Mouse (Mus musculus): Measurements from ENCODE around the gene Yod1. TPM values are rescaled to one million over a fixed set of nuclear protein-coding genes. Genes with fewer than 3 reads are reported as not detected.

Gene Yod1
- 1 to 10 TPM; 6.3 to 6.6 TPM for total RNA-seq (2021)
- long read RNA-seq, experiment 1, full-length matches to known transcripts, result 1 of 1 reads
- long read RNA-seq, experiment 1, partial matches to known transcripts, result 0 of 1 reads
- long read RNA-seq, experiment 1, other reads (novel, unspliced or antisense), result 0 of 1 reads
- long read RNA-seq, experiment 2, full-length matches to known transcripts, result 2 of 2 reads
- long read RNA-seq, experiment 2, partial matches to known transcripts, result 0 of 2 reads
- long read RNA-seq, experiment 2, other reads (novel, unspliced or antisense), result 0 of 2 reads

GRCm38 (mm10) chr1:130717291-130717871 is at the start of gene Yod1:
Gene Yod1 (plus strand): TSS chr1:130717327.
- intact Hi-C loops (cut with DNase I), result loop anchor here (2.0 kb wide), 1 partner anchor 67 kb away; no protein-coding TSS in a partner anchor
- DNase-seq, result peak; percentile 94 to 95

DNA sequence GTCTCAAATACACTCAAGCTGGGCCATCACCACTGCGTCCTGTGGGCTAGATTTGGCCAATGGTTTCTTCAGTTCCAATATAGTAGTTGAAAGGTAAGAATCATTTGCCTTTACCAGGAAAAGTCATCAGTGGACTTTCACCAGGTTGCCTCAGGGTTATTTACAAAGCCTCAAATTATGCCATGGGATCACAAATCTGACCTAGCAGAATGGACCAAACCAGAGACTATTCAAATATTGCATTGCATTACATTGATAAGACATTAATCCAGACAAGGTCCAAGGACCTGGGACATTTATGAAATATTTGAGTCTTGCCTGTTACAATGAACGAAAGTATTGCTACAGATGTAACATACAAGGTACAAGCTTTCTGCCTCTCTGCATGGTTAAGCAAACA is 38.6 kb upstream of the Yod1 start:
- DNase-seq, result no peak
- intact Hi-C loops (cut with DNase I), result no loop called here

GRCm38 (mm10) chr1:130681075-130681474 is 36.1 kb upstream of the Yod1 start:
- DNase-seq, result no peak
- intact Hi-C loops (cut with DNase I), result no loop called here

- intact Hi-C loops (cut with DNase I), result no loop called here
- no peak for DNase-seq
These were observed 35.3 kb upstream of the Yod1 start for GRCm38 (mm10) chr1:130681656-130682413.

- no peak for DNase-seq
- intact Hi-C loops (cut with DNase I), result no loop called here
These were observed 33.2 kb upstream of the Yod1 start for GRCm38 (mm10) chr1:130683905-130684304.

DNA sequence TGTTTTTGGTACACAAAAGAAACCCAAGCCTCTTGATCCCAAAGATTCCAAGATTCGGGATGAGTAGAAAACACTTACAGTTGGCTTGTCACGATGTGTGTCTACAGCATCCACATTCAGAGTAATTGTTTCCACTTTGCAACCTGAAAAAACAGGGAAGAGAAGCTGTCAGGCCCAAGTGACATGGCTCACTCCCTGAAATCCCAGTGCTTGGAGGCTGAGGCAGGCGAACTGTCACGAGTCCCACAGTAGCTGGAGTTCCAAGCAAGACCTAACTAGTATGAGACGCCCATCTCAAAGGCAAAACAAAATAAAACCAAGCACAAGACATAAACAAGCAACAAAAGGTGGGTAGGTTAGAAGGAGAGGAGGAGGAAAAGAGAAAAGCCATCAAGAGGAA is 18.5 kb upstream of the Yod1 start:
- no peak for DNase-seq
- intact Hi-C loops (cut with DNase I), result no loop called here

DNA sequence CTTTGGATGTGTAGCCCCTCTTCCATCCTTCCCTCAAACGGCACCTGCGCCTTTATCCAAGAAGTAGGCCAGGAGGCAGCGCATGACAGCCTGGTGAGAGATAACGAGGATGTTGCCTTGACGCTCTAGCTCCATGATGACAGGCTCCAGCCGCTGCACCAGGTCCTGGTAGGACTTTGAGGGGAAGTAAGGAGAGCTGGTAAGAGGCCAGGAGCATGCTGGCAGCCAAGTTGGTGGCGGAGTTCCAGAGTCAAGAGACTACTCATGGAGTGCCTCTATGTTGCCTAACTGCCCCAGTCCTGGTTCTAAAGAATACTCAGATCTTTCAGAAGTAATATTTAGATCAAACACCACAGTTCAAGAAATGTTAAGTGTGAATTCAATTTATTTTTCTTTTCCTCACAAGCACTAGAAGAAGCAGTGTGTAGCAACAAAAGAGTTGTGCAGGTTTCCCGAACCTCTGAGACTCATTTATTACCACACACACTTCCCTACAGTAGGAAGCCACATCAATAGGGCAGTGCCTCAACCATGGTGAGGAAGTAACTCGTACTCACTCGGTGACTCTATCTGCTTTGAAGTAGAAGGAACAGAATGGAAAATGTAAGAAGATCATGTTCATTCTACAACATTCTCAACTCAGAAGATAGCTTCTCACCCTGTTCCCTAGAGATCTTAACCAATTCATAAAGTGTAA is 17.0 kb upstream of the Yod1 start:
- DNase-seq, result peak; percentile 71 to 85
- intact Hi-C loops (cut with DNase I), result no loop called here

- intact Hi-C loops (cut with DNase I), result no loop called here
- no peak for DNase-seq
These were observed 15.2 kb upstream of the Yod1 start for GRCm38 (mm10) chr1:130701976-130702375.

DNA sequence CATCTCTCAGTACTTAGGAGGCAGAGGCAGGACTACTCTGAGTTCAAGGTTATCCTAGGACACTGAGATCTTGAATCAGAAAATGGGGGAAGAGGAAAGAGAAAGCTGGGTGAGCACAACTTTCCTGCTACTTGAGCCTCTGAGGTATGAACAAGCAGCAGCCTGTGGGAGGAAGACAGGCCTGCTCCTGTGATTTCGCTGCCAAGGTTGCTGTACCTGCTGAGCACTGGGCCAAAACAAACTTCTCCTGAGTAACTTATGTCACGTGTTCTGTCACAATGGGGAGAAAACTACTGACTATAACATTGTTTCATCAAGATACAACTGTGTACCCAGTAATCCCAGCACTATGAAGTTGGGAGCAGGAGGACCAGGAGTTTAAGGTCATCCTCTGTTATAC is 13.5 kb upstream of the Yod1 start:
- no peak for DNase-seq
- intact Hi-C loops (cut with DNase I), result no loop called here

- no peak for DNase-seq
- intact Hi-C loops (cut with DNase I), result no loop called here
These were observed 6.6 kb upstream of the Yod1 start for GRCm38 (mm10) chr1:130710283-130711080.

DNA sequence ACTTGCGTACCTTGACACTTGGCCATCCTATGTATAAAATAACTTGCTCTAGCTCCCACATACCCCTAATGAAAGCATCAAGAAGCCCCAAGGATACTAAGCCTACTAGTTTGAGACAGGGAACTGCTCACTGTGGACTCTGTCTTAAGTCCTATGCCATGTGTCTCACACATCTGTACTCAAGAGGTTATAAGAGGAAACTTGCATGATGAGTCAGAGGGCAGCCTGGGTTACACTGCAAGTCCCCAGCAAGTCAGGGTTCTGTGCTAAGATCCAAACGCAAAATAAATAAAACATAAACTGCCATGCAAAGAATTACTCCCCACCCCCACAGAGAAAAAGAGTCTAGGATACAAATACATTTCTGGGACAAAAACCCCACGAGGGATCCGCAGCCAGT is 3.1 kb upstream of the Yod1 start:
- intact Hi-C loops (cut with DNase I), result no loop called here
- DNase-seq, result no peak

- peak; percentile 91 to 93 for DNase-seq
- intact Hi-C loops (cut with DNase I), result loop anchor here (2.0 kb wide), 1 partner anchor 69 kb away; no protein-coding TSS in a partner anchor
These were observed 1.4 kb upstream of the Yod1 start, which contains the start of gene Gm29427 for GRCm38 (mm10) chr1:130715561-130716217. Gene Gm29427 (minus strand): TSS chr1:130715799.

- DNase-seq, result no peak
- intact Hi-C loops (cut with DNase I), result loop anchor here (2.0 kb wide), 1 partner anchor 69 kb away; no protein-coding TSS in a partner anchor
These were observed 962 bp upstream of the Yod1 start for GRCm38 (mm10) chr1:130716218-130716512.

DNA sequence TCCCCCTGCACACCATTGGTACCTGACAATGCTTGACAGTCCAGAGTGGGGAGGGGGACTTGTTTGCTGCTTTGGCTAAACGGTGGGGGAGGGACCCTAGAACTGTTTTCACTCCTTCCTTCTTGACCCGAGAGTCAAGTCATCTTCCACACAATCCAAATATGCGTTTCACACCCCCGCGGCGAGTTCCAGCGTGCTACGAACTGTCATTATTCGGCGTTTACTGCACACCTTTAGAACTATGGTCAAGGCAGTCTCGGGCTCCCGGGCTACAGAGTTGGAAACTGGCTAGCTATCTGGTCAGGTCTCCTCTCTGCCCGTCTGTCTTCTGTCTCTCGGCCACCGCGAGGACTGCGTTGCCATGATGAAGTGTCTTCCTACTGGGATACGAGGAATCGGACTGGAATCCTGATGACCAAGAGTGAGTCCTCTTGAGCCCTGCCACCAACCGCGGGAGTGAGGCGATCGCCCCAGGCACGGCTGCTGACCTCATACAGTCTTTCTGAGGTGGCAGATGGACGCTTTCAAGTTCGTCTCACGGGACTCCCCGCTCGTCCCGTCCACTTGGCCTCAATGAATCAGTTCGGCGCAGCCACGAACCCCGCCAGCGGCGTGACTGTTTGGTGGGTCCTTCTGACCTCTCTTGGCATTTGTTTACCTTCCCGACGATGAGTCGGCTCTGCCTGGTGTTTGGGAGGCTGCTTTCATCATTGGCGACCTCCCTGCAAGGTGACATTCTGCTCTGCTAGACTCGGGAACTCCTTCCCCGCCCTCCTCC is 425 bp upstream of the Yod1 start:
- DNase-seq, result peak; percentile 52 to 57
- intact Hi-C loops (cut with DNase I), result loop anchor here (2.0 kb wide), 1 partner anchor 68 kb away; no protein-coding TSS in a partner anchor

DNA sequence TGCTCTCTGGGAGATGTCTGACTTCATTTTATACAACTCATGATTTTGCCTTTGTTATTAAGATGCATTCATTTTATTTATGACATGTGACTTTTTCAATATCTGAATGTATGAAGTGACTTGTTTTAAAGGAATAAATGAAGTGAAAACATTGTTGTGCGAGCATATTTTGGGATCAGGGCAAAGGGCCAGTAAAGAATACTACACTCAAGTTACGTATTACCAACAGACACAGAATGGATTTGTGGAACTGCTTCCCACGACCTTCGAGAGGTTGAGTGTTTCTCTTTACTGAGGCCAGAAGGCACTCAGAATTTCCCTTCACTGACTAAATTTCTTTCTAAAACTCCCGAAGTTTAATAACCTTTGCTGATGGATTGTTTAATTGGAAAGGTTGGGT is 7.1 kb downstream of the Yod1 start:
- no peak for DNase-seq

GRCm38 (mm10) chr1:130726396-130726795 is 9.3 kb downstream of the Yod1 start:
- no peak for DNase-seq
- intact Hi-C loops (cut with DNase I), result no loop called here

More for the DNA sequence above, 7.1 kb downstream of the Yod1 start:
- intact Hi-C loops (cut with DNase I), result no loop called here

DNA sequence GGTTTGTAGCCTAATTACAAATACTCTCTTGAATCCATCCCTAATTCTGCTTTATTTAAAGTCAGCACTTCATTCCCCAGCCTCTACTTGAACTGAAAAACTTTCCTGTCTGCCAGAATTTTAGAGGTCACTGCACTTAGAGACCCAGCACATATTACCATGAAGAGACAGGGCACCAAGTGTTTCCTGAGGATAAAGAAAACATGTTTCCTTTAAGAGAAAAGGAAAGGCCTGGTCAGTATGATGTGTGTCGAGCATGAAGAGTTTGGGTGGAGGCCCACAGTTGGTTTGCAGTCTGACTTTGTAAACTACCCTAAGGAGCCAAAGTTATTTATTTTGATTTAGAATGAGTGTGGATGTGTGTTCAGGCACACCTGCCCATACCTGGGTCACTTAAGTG is 10.9 kb downstream of the Yod1 start:
- DNase-seq, result no peak
- intact Hi-C loops (cut with DNase I), result no loop called here

GRCm38 (mm10) chr1:130728708-130729107 is 11.6 kb downstream of the Yod1 start:
- intact Hi-C loops (cut with DNase I), result no loop called here
- no peak for DNase-seq

DNA sequence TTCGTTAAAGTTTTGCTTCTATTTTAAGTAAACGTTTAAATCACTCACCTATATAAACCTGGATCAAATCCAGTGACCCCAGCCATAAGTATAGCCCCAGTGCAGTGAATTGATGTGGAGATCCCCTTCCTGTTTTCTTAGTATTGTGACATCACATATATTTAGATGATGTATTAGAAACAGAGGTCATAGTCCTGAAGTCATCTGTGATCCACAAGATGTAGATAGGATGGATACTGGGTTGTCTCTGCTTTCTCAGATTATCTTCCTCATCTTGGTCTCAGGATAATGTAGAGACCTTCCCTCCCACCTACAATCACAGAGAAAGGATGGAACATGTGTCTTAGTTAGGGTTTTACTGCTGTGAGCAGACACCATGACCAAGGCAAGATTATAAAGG is 12.0 kb downstream of the Yod1 start, which contains the start of gene Pfkfb2:
TSS of gene Pfkfb2 (minus strand) at position 101 of the 400 bp plus-strand sequence.
- intact Hi-C loops (cut with DNase I), result no loop called here
- no peak for DNase-seq

Measured in heart, postnatal 14 days (tissue).